Mouse (Mus musculus) left cerebral cortex, adult 8-10 months (tissue): Measurements from ENCODE around the gene Tmc3. TPM values are rescaled to one million over a fixed set of nuclear protein-coding genes. Genes with fewer than 3 reads are reported as not detected.

ENCODE experiments used
- DNase-seq, 2 experiments: peaks; one replicate each; pipeline ENCODE4 v3.0.0; 2022; ENCODE audit warnings: low spot score in 2 of 2
- total RNA-seq, 4 experiments: library from RNA; stranded (reverse); gene quantifications; 2 replicates each; pipeline ENCODE4 v1.2.4; 2022

Tmc3 gene
- total RNA-seq, 4 experiments from 2014 or later: 0.17 to 0.67 (median 0.28) TPM

DNA sequence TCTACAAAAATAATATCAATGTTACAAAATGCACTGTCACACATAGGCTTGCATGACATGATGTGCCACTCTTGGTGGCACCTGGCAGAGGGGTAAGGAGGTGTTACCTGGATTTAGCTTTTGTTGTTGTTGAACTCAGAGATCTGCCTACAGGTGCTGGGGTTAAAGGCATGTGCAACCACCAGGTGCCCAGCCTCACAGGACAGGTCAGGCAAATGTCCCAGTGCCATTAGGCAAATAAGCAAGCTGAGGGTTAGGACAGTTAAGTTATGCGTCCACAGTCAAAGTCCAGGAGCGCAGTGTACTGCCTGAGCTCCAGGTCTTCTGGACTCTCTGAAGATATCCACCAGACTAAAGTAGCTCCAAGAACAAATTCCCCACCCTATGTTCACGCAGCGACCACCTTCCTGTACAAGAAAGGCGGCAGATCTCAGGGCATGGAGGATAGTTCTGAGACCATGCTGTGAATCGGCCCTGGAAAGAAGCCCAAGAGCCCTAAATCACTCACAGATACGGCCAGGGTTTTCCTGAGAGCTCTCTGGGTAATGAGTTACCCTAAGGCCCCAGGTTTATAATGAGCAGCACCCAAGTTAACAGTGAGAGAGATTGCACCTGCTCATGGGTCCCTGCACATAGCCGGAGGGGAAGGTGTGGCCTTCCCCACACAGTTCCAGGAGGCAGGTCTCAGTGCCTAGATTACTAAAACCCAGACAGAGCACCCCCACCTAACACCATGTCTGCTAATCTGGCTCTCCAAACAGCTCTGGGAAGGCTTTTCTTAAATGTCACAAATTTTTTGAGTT lies 53.3 kb downstream of the Tmc3 start:
- DNase-seq: no peak

DNA sequence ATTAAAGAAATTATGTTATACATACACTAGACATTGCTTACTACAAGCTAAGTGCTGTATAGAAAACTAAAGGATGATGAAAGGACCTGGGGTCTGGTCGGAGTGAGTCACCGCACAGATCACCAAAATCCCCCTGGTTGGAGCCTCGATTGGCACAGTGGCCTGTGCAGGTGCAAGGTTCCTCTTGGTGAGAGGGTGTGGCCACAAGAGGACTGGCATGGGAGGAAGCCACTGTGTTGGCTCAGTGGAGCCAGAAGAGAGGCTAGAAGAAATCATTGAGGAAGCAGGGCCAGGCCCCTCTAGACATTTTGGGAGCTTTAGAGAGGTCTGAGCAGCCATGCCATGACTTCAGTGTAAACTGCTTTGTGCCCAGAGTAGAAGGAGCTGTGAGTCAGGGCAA lies 54.4 kb downstream of the Tmc3 start:
- DNase-seq: no peak

DNA sequence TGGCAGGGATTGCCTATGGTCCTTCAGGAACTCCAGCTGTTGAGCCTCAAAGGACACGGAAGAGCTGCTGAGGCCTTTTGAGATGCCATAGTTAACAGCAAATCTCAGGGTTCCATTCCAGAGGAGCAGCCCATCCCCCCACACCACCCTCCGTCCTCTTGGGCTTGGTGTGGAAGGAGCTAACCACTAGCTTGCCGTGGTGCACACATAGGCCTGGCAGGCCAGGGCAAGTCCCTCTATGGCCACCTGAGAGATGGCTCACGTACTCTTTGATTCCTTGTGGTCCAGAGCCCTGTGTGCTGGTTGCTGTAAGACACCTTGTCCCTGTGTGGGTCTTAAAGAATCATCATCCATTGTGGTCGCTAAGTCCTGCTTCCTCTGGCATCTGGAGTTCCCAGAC lies 55.9 kb downstream of the Tmc3 start:
- no peak for DNase-seq

DNA sequence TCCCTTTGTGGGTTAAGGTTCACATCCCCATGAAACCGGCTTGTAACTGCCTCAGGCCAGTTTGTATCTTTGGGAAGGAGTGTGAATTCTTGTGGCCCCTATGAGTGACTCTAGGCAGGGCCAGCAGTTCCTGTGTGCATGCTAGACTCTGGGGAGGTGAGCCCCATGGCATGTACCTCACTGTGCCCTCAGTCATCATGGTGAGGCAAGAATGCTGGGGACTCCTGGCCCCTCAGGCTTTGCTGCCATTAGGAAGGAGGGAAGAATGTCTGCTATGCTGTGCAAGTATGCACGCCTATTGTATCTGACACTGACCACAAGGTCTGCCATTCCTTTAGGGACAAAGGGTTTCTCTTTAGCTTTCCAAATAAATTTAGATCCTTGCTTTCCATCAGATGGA lies 56.4 kb downstream of the Tmc3 start:
- no peak for DNase-seq

DNA sequence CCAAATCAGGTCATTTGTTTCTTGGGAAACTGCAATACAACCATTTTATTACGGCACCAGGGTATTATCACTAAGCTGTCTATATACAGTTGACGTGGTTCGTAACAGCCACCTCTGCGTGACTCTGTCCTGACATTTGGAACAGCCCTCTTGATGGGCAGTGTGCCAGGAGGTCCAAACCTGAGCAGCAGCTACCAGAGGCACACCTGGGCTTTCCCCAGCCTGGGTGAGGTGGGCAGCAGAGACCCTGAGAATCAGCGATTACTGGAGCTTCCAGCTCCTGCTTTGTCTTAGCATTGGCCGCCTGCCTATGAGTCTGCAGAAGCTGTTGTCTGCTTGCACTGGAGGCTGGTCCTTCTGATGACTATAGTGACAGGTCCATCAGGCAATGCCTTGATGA lies 58.9 kb downstream of the Tmc3 start:
- no peak for DNase-seq

DNA sequence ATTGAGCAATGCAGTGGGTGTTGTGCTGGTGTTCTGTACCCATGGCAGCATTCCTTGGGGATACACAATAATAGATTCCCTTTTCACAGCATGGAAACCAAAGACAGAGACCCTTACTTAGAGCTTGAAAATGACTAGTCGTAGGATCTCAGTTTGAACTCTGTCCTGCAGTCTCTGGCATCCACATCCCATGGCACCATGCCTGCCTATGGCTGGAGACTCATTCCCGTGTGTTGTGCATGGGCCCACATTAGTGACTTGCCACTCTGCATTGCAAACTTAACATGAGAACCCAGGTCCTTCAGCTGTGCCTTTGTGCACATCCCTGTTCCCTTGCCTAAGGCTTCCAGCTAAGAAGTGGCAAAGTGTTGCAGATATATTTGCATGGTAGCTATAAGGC lies 60.0 kb downstream of the Tmc3 start:
- DNase-seq: no peak

DNA sequence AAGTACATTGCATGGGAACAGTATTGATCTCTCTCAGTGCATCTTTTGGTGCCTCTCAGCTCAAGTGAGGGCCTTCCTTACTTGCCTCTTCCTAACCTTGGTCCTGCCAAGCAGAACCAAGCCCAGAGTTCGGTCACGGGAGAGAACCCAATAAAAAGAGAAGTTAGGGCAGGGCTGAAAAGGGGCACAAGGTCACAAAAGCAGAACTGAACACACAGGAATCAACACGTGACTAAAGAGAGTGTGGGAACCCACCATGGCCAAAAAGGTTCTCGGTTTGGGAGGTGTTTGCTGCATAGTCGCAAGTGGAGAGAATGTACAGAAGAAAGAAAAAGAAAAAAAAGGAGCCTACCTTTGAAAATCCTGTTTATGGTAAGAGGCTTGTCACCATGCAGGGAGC lies 60.7 kb downstream of the Tmc3 start:
- no peak for DNase-seq

DNA sequence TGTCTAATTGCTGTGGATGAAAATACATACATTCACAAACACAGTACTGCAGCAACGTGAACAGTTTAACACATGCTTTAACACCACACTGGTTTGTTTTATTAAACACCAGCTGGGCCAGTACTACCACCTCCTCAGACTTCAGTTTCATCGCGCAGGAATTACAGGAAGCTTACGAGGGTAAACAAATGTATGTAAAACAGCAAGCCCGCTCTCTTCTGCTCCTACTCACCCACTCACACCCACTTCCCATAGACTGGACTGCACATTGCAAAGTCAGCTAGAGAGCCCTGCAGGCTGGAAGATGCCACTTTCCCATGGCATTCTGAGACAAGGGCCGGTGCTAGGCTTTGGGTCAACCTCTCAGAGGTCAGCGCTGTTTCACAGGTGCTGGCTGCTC lies 64.1 kb downstream of the Tmc3 start:
- peak in 1 of 2 experiments; percentile 41 for DNase-seq

DNA sequence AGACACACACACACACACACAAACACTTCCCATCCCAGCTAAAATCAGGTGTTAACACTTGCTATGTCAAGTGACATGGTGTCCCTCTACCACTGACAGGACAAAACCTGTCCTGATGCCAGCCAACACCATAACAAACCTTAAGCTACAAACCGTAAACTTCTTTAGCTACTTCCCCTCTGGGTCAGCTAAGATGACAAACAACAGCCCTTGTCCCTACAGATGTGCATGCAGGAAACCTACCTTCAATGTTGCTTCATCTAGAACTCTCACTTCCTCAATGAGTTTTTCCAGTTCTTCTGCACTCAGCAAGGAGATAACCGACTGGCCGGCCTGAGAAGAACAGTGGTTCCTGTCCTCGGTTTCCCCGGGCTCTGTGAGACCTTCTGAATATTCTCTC lies 65.9 kb downstream of the Tmc3 start:
- no peak for DNase-seq

DNA sequence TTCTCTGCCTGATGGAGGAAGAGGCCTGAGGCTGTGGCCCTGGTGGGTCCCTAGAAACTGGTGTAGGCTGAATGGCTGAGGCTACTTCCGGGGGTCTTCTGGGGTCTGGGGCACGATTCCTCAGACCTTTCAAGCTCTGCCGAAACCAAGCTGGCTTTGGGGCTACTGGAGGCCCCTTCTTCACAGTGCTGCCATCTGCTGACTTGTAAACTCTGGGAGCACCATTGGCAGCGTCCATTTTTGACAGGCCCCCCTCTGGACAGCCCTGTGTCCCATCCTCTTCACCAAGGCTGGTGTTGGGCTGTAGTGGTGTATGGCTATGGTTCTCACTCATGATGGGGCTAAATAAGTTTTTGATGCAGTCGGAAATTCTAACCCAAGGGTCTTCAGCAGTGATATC lies 67.8 kb downstream of the Tmc3 start:
- no peak for DNase-seq

DNA sequence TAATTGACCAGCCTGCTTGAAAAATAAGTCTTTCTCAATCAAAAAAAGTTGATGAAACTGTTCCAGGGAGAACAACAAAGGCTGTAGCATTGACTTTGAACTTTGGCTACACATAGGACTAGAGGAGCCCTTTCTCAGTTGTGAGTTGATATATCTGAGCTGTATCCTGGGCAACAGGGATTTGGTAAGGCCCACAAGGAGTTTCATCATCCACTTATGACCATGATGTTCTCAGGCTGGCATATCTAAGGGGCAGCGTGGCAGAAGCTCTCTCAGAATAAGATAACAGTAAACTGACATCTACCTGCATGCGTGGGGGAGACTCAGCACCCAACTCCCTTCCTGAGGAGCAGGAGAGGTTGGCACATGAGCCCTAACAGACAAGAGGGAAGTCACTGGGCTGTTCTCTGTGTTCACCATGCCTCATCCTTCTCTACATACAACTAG lies 68.9 kb downstream of the Tmc3 start:
- no peak for DNase-seq

DNA sequence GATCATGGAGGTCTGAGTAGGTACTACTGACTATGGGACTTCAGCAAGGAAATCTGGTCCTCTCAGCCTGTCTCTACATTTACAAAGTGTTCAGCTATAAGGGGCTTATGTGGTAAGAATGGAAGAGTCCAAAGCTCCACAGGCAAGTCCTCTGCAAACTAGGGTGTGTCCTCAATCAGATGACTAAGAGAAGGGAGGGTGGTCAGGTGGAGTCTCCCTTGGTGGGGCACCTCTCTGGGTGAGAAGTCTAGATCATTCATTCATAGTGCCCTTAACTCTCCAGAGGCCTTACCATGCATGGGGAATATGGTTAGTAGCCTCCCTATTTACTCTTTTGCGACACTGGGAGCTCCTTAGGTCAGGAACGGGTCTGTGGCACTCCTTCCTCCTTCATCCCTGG lies 69.5 kb downstream of the Tmc3 start:
- no peak for DNase-seq

DNA sequence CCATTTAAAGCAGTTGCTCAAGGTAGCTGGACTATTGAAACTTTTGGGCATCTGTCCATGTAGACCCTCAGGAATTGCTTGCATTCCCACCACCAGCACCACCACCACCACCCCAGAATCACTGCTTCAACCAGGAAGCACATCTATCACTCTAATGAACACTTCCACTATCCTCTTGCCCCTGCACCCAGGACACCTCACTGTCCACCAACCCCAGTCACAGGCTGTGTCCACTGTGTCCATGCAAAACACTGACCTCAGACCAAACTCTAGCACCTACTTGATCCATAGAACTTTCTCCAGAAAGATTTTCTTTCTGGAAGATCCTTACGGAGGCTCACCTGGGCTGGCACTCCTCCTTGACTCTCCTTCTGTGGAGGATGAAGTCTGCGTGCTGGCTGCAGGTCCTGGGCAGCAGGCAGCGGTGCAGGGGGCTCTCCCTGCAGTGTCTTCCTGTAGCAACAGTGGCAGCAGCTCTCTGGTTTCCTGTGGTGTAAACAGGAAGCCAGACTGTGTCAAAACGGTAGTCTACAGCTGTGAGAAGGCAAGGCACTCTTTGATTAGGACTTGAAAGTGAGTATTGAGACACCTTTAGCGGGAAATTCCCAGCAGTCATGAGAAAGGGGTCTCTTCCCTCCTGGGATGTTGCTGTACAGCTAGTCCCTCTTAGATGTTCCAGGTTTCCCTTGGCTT lies 70.4 kb downstream of the Tmc3 start:
- no peak for DNase-seq

DNA sequence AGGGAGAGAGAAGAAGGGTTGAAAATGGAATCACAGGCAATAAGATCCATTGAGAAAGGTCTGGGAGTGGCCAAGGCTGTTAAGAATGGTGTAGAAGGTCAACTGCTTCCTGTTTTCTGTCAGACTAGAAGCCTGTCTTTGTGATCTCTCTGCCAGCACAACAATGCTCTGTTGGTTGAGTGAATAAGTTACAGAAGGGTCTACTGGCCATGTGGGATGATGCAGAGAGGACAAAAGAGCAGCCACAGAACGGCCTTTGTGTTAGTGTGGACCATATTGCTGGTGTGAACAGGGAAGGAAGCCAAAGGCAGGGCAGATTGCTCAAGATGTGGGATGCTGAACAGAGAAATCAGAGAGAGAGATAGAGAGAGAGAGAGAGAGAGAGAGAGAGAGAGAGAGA lies 74.0 kb downstream of the Tmc3 start:
- DNase-seq: no peak

DNA sequence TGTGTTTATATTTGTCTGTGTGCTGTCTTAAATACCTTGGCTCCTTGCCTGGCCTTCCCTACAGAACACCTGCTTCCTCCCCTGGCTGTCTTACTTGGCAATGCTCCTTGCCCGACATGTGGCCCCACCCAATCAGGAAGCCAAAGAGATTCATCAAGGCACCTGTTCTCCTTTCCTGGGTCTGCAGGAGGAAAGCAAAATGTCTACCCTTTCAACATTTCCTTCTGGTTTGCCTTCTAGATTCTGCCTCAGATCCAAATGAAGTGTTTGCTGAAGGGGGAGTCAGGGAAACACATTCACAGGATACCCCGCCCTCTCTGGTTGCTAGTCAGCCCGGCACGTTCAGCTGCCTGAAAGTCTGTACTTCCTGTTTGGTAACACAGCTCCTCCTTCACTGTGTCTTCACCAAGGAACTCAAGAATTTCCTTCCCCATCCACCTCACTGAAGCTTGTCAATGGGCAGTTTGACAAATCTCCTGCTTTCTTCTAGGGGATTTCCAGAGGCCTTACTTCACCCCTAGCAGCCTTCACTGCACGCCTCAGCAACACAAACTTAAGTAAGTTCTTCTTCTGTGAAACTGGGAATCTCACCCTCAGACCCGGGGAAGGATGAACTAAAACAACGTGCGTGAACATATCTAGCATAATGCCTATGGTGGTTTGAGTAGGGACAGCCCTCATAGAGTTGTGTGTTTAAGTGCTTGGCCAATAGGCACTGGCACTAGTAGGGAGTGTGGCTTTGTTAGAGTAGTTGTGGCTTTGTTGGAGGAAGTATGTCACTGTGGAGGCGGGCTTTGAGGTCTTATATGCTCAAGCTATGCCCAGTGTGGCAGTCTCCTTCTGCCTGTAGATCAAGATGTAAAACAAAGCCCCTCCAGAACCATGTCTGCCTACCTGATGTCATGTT lies 74.7 kb downstream of the Tmc3 start:
- DNase-seq: peak in 1 of 2 experiments; percentile 18

DNA sequence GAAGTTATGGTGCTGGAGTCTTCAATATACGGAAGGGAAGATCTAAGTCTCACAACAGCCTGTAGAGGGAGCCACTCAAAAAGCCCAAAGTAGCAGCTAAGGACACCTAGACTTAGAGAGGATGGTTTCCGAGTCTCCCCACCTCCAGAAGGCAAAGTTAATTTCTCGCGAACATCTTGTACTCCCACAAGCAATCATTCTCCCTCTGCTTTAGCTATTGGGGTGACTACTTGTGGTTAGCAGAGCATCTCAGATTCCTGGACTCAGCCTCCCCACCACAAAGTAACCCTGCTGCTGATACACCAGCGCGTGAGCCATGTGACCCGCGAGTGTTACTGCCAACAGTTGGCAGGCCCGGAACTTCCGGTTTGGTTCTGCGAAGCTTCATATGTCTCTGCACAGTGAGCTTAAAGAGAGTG lies 75.6 kb downstream of the Tmc3 start:
- DNase-seq: no peak

DNA sequence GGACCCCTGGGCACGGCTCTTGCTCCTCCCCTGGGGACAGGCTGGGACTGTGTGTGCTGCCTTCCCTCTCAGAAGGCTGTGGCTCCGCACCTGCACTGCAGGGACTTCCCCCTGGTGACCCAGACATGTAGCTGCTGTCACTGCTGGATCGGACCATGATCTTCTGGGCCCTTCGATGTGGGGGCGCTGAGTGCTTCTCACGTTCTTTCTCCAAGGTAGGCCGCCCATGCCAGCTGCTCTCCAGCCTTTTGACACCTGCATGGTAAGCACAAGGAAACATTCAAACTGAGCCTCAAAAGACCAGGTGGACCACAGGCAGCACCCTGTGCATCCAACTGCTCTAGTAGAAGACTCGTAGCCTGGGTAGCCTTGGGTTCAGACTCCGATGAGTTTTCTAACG lies 76.3 kb downstream of the Tmc3 start:
- DNase-seq: no peak

DNA sequence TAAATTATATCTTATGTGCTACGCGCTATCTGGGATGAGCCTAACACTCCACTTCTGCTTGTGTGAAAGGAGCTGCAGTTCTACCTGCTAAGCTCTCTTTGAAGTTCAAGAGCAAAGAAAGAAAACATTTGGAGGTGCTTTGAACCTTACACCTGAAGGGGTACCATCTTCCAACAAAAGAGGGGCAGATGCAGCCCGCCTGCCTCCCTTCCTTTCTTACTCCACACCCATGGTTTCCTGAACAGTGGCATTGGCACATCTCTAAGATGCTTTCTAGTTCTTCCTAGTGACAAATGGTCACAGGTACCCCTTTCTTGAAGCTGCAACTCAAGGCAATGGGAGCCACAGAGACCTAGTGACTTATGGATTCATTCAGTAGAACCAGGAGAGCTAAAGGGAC lies 77.0 kb downstream of the Tmc3 start:
- DNase-seq: no peak

DNA sequence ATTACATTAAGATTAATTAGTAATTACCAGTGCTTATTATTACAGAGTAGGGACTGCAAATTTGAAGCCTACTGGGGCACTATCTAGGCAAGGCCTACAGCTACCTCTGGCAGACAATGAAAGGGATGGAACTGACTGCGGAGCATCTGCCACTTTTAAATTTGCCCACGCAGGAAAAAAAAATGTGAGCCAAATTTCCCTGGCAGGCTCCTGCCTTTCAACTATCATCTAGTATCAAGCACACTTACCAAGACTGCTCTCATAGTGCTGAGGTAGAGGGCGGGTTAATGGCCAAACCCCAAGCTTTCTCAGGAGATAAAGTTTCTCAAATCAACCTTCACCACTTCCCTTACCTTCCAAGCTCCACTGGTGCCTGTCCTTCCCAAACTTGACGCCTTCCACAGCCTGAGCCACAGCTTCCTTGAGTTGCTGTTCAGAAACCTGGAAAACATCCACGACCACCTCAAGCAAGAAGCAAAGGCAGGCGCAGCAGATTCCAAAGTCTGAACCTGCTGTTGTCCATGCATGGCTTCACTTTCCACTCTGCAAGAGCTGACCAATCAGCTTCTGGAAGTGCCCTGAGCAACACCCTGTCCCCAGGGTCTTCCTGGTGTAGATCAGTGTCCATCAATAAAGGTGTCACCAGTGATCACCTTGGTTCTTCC lies 78.1 kb downstream of the Tmc3 start:
- no peak for DNase-seq

DNA sequence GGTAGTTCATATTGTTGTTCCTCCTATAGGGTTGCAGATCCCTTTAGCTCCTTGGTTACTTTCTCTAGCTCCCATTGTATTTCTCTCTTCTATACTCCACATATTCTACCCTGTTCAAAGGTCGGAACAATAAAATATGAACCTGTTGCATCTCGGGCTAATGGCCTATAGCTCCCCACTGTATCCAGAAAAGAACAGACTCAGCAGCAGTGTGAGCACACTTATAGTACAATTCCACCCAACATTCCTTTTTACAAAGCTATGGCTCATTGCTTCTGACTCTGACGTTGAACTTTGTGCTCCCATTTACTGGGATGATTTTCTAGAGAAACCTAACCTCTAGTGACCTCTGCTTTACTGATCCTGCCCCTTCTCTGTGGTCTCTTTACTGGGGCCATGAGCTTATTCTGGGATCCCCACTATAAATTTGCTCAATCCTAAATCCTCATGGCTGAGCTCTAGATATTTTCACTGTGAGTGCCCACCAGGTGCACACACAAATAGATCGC lies 81.4 kb downstream of the Tmc3 start:
- no peak for DNase-seq

DNA sequence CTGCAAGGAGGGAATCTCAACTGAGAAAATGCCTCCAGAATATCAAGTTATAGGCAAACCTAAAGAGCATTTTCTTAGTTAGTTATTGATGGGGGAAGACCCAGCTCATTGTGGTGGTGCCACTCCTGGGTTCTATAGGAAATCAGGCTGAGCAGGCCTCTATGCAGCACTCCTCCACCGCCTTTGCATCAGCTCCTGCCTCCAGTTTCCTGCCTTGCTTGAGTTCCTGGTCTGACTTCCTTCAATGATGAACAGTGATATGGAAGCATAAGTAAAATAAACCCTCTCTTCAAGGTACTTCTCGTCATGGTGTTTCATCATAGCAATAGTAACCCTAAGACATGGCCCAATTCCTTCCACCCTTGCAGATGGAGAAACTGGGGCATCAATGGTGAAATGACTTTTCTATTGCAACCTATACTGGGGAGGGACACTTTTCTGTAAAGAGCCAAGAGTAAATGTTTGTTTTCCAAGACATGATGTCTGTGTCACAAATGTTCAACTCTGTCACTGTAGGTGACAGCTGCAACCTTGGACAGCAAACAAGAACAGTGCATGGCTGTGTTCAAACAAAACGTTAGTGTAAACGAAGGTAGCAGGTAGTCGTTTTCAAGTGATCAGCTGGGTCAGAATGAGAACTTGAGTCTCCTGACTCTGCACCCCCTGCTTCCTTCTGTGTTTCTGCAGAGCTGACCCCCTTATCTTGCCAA lies 83.4 kb downstream of the Tmc3 start:
- DNase-seq: no peak
